Mouse (Mus musculus): ENCODE results near the gene Gm49396.

Gene Gm49396

DNA sequence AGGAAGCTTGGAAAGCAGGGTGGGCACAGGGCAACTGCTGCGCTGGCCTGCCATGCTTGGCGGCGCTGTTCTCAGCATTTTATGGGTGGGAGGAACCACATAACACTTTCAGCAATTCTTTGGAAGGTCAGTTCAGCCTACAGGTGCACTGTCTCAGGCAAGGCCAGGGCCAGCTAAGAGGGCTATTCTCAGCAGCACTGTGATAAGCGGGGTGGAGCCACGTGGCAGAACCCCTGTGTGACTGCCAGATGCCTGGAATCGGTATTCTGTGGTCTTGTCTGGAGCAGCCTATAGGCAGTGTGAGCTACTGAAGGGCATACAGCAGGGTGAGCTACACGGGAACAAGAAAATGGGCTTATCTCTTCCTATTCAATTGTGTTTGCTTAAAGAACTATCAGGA lies 46.9 kb downstream of the Gm49396 start:
- DNase-seq (ENCODE audit: low spot score): no peak

DNA sequence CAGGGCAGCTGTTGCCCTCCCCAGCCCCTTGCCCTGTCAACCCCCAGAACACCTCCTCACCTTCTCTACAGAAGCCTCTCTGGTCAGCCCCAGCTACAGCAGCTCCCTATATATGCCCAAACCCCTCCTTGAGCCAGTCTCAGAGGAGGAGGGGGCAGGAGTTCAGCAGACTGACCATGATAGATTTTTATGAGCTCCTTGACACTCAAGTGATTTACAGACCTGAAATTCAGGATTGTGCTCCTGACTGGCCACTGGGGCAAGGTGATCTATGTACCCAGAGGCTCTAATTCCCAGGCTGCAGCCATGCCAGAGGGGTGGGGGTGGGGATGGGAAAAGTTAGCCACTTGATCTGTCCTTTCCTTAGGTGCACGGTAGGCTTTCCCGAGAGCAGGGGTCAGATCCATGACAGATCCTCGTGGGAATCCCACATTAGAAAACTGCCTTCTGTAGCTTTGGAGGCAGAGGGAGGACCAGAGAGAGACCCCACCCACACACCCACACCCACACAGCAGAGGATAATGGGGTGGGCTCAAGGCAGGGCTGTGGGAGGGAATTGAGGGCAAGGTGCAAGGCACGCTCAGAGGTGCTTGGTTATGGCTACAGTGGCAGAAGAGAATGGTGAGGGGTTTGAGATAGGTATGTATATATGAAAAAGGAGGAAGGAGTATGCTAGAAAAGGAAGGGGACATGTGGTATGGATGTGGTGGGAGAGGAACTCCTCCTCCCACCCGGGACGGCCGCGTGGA lies 49.7 kb downstream of the Gm49396 start, which contains the start of gene Upk1a:
TSS of gene Upk1a (minus strand) at position 194 of the 749 bp plus-strand sequence.
- no peak for DNase-seq (ENCODE audit: low spot score)

DNA sequence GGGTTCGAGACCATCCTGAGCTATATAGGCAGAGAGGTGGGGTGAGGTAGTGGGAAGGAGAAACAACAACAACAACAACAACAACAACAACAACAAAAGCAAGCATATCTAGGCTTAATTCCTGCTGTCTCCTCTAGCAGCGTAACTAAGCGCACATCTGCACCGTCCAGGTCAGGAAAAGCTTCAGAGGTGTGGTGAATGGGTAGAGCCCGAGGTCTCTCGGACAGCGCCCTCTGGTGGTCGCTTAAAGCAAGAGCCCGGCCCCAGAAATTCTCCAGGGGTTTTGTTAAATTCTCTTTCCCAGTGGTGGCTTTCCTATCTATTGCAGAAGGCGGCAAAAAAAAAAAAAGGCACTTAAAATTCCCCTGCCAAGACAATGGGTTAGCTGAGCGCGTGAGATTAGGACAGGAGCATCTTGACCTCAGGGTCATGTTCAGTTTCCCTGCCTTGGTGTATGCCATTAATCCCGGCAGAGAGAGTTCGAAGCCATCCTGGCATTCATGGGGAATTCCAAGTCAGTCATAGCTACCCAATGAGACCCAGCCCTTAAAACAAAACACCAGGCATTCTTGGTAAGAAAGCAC lies 50.5 kb downstream of the Gm49396 start:
- peak; percentile 59 for DNase-seq (ENCODE audit: low spot score)

DNA sequence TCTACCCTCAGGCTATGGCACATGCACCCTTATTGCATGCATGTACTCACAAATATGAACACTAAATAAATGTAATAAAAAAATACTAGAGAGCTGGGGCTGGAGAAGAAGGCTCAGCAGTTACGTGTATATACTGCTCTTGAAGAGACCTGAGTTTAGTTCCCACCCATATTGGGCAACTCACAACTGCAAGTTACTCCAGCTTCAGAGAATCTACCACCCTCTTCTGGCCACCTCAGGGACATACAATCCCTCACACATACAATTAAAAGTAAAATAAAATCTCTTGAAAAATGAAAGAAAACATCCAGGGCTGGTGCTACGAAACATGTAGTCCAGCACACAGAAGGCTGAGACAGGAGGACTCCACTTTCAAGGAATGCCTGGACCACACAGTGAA lies 51.3 kb downstream of the Gm49396 start:
- peak; percentile 28 for DNase-seq (ENCODE audit: low spot score)

DNA sequence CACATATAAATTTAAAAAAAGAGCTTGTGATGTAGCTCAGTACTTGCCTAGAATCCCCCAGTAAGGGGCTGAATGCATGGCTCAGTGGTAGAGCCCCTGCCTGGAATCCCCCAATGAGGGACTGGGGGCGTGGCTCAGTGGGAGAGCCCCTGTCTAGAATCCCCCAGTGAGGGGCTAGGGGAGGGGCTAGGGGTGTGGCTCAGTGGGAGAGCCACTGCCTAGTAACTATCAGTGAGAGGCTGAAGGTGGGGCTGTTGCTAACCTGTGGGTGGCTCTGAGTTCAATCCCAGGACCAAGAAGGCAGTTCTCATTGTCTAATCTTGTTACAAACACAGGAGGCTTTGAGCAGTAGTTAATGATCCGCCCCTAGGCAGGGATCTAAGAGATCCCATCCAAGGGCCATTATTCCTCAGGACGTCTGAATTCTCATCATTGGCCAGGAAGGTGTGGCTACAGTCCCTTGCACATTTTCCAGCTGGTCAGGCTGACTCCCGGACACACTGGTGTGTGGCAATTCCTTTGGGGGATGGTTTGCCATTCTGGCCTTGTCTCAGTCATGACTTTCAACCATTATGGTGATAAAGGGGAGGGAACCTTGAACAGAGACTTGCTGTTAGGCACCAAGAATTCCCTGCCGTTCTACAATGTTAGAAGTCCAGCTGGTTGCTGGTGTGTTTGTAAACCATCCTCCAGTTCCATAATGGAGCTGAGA lies 52.1 kb downstream of the Gm49396 start:
- no peak for DNase-seq (ENCODE audit: low spot score)
